Mouse (Mus musculus): ENCODE results near the gene Tmem63a. TPM values are rescaled to one million over a fixed set of nuclear protein-coding genes. Genes with fewer than 3 reads are reported as not detected.
A peak's percentile ranks its signal among the peaks of the same experiment; 100 is the strongest.
"Not testable (repeated sequence)": the region's sequence is repeated elsewhere in the genome, so short reads cannot be mapped to it uniquely, and the experiment has no call there.

Gene Tmem63a
- polyA plus RNA-seq, 1 experiment from 2014 or later: 22.7 TPM

DNA sequence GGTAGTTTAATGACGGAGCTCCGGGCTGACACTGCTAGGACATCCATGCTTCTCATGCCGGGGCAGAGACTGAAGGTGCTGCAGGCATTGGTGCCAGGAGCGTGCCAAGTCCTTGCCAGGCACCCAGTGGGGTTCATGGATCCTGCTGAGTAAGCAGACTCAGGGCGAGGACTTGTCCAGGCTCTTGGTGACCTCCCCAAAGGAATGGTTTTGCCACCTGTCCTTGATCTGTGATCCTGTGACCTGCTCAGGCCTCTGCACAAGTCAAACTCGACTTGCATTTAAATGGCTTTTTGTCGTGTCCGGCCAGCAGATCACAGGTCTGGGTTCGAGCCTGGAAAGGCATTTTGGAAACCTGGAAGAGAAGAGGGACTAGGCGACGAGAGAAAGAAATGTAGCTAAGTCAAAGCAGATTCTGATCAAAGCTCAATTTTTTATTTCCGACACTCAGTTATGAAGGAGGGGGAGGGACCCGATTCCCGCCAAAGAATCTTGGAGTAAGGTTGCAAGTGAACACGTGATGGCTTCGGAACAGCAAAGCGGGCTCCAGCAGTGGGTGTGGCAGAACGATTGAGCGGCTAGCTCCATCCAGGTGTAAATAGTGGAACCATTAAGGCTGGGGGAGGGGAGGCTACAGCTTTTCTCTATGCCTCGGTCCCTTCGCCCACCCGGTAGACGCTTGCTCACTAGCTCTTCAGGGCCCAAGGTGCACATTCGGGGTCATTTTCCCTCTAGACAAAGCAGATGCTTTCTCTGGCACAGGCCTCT, 37.5 kb downstream of the Tmem63a start:
- Histone ChIP-seq H3K27me3 (replicated peaks; ENCODE audit: insufficient read depth, low read length) (no peaks in the 10 kb centered on the region), H3K9me3 (ENCODE audit: low read length) (no peaks in the 10 kb centered on the region), H3K9ac (replicated peaks; ENCODE audit: low read depth) (no peak overlapping the region), H3K36me3 (ENCODE audit: insufficient read depth, low read length) (no peaks in the 10 kb centered on the region), H3K4me2 (replicated peaks; ENCODE audit: low read depth, low read length) (no peak overlapping the region), H3K4me1 (ENCODE audit: insufficient read depth, low read depth, low read length) (no peaks in the 10 kb centered on the region), H3K4me3 (ENCODE audit: low read depth, low read length) (no peak overlapping the region), H3K27ac (ENCODE audit: low read length) (no peak overlapping the region)
- ATAC-seq: no peak
- DNase-seq (ENCODE audit: low spot score): no peak
- WGBS: 74% methylated on average over 22 of the region's 24 CpGs
- TF ChIP-seq EP300 (IDR thresholded peaks at IDR 0.05) (no peak), CTCF (IDR thresholded peaks at IDR 0.05) (no peak)

DNA sequence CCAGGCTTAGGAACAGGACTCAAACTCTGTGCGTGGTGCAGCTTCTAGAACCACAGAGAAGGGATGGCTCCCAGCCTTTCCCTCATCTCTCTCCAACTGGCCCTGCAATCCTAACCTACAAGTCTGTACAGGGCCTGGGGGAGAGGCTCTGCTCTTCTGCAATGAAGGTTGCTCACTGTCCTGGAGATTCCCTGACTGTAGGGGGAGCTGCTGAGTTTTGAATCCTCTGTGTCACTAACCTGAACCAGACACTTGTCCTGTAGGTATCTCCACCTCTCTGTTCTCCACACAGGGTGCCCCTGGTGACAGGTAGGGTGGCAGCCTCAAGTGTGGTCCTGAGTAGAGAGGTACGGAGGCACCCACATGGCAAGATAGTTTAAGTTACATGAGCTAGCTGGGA, 38.3 kb downstream of the Tmem63a start:
- DNase-seq (ENCODE audit: low spot score) (no peak), ATAC-seq (no peak)
- Histone ChIP-seq H3K36me3 (ENCODE audit: insufficient read depth, low read length) (no peaks in the 10 kb centered on the region), H3K9me3 (ENCODE audit: low read length) (no peaks in the 10 kb centered on the region), H3K9ac (replicated peaks; ENCODE audit: low read depth) (no peak overlapping the region), H3K27ac (ENCODE audit: low read length) (no peak overlapping the region), H3K4me2 (replicated peaks; ENCODE audit: low read depth, low read length) (no peak overlapping the region), H3K27me3 (replicated peaks; ENCODE audit: insufficient read depth, low read length) (no peaks in the 10 kb centered on the region), H3K4me3 (ENCODE audit: low read depth, low read length) (no peak overlapping the region), H3K4me1 (ENCODE audit: insufficient read depth, low read depth, low read length) (no peaks in the 10 kb centered on the region)
- 58% methylated on average over 2 of the region's 2 CpGs for WGBS
- TF ChIP-seq CTCF (IDR thresholded peaks at IDR 0.05) (peak; percentile 40; the same call in 1 of the 2 replicates), EP300 (IDR thresholded peaks at IDR 0.05) (no peak)

DNA sequence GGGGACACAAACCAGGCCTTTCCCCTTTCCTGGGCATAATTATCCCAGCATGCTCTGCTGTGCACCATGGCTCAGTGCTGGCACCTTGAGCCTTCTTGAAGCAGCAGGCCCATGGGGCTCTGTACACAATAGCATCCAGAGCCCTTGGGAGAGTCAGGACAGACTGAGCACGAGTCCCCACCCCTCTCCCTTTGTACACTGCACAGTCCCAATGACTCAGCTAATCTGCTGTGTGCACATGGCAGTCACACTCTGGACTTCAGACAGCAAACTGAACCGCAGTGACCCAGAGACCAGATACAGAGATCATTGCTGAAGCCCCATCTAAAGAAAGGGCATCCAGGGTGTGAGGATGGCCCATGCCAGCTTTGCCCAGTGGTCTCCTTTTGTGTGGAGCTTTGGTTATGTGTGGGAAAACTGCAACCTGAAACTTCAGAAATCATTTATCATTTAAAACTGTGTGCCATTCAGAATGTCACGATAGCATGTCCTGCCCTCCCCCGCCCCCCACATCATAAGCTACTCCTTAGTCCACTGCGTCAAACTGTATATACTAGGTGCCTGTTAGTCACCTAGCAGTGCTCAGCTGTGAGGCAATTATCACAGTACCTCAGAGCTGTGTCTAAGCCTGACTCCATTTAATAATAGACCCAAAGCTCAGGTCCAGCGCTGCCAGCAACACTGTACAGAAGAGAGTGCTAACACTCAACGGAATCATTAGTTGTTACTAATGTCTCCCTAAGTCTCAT, 39.3 kb downstream of the Tmem63a start:
- H3K9ac ChIP-seq (replicated peaks; ENCODE audit: low read depth); DNase-seq (ENCODE audit: low spot score); H3K27ac ChIP-seq (ENCODE audit: low read length); H3K27me3 ChIP-seq (replicated peaks; ENCODE audit: insufficient read depth, low read length); H3K4me2 ChIP-seq (replicated peaks; ENCODE audit: low read depth, low read length); H3K36me3 ChIP-seq (ENCODE audit: insufficient read depth, low read length); ATAC-seq; H3K4me1 ChIP-seq (ENCODE audit: insufficient read depth, low read depth, low read length); H3K9me3 ChIP-seq (ENCODE audit: low read length); H3K4me3 ChIP-seq (ENCODE audit: low read depth, low read length): not testable (repeated sequence)
- WGBS: 75% methylated on average over 7 of the region's 7 CpGs

DNA sequence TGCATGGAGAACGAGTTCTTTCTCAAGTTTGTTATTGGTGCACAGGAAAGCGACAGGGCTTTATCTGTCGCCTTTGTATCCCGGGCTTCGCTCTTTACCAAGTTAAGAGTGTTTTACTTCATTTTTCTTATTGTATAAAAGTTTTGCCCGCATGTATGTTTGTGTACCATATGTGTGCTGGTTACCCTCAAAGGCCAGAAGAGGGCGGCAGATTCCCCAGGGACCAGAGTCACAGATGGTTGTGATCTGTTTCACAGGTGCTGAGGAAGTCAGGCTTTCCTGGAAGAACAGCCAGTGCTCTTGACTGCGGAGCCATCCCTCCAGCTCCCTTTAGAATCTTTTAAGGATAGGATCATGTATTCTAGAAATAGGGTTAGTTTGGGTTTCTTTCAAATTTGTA, 44.6 kb downstream of the Tmem63a start:
- no peak overlapping the region for H3K4me3 ChIP-seq (ENCODE audit: low read depth, low read length)

DNA sequence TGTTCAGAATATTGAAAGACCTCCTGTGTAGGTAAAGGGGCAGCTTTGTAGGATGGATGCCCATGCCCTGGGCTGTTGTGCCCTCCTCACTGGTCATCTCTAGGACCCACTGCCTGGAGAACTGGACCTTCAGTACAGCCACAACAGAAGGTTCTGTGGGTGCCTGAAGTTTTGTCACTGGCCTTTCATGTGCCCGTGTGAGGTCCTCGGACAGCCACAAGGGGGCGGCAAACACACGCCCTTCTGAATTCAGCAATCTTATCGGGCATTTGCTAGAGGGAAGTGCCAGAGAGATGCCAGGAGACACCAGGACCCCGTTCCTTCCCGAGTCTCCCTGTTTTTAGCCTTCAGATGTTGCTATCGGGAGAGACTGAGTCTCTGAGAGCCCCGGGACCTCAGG, 45.6 kb downstream of the Tmem63a start:
- TF ChIP-seq EP300 (IDR thresholded peaks at IDR 0.05) (no peak), CTCF (IDR thresholded peaks at IDR 0.05) (peak; percentile 94)
- Histone ChIP-seq H3K27me3 (replicated peaks; ENCODE audit: insufficient read depth, low read length) (no peaks in the 10 kb centered on the region), H3K27ac (ENCODE audit: low read length) (no peak overlapping the region), H3K36me3 (ENCODE audit: insufficient read depth, low read length) (no peaks in the 10 kb centered on the region), H3K4me3 (ENCODE audit: low read depth, low read length) (no peak overlapping the region), H3K4me2 (replicated peaks; ENCODE audit: low read depth, low read length) (no peak overlapping the region), H3K4me1 (ENCODE audit: insufficient read depth, low read depth, low read length) (no peaks in the 10 kb centered on the region), H3K9me3 (ENCODE audit: low read length) (no peaks in the 10 kb centered on the region), H3K9ac (replicated peaks; ENCODE audit: low read depth) (no peak overlapping the region)
- WGBS: 3% methylated on average over 9 of the region's 9 CpGs
- DNase-seq (ENCODE audit: low spot score) (peak; percentile 81), ATAC-seq (peak; percentile 41; the same call in 1 of the 2 replicates)

More for the DNA sequence above, 44.6 kb downstream of the Tmem63a start:
- H3K36me3 ChIP-seq (ENCODE audit: insufficient read depth, low read length): no peaks in the 10 kb centered on the region
- 91% methylated on average over 8 of the region's 8 CpGs for WGBS
- no peaks in the 10 kb centered on the region for H3K27me3 ChIP-seq (replicated peaks; ENCODE audit: insufficient read depth, low read length)
- no peak overlapping the region for H3K9ac ChIP-seq (replicated peaks; ENCODE audit: low read depth)
- TF ChIP-seq CTCF (IDR thresholded peaks at IDR 0.05) (0 out of 2 replicates have a peak, but pooled peaks have one; percentile 13), EP300 (IDR thresholded peaks at IDR 0.05) (no peak)
- no peaks in the 10 kb centered on the region for H3K4me1 ChIP-seq (ENCODE audit: insufficient read depth, low read depth, low read length)
- ATAC-seq (no peak), DNase-seq (ENCODE audit: low spot score) (no peak)
- no peak overlapping the region for H3K4me2 ChIP-seq (replicated peaks; ENCODE audit: low read depth, low read length)
- no peak overlapping the region for H3K27ac ChIP-seq (ENCODE audit: low read length)
- no peaks in the 10 kb centered on the region for H3K9me3 ChIP-seq (ENCODE audit: low read length)

DNA sequence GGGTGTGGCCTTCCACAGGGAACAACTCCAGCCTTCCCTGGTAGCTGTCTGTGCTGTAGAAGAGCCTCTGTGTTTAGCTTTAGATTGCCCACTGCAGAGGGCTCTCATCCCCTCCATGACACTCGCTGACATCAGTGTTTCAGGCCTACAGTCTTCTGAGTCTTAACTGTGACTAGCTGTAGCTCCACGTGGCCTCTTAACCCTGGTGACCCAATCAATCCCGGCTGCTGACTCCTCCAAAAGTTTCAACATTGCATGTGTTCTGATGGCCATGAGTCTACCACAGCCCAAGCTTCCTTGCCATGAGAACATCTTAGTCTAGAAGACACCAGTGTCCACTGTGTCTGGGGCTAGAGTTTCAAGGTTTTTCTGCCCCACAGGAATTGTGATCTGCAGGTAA, 48.5 kb downstream of the Tmem63a start:
- no peak for DNase-seq (ENCODE audit: low spot score)
- ATAC-seq: no peak
- H3K4me1 ChIP-seq (ENCODE audit: insufficient read depth, low read depth, low read length): no peaks in the 10 kb centered on the region
- no peak overlapping the region for H3K4me3 ChIP-seq (ENCODE audit: low read depth, low read length)
- WGBS: 66% methylated on average over 3 of the region's 3 CpGs
- no peaks in the 10 kb centered on the region for H3K36me3 ChIP-seq (ENCODE audit: insufficient read depth, low read length)
- TF ChIP-seq EP300 (IDR thresholded peaks at IDR 0.05): no peak
- H3K27ac ChIP-seq (ENCODE audit: low read length): no peak overlapping the region
- H3K4me2 ChIP-seq (replicated peaks; ENCODE audit: low read depth, low read length): no peak overlapping the region
- no peaks in the 10 kb centered on the region for H3K9me3 ChIP-seq (ENCODE audit: low read length)
- no peak overlapping the region for H3K9ac ChIP-seq (replicated peaks; ENCODE audit: low read depth)
- no peaks in the 10 kb centered on the region for H3K27me3 ChIP-seq (replicated peaks; ENCODE audit: insufficient read depth, low read length)
